Mouse (Mus musculus) ES-Bruce4 (cell line): ENCODE data around the gene AU022751. TPM values are rescaled to one million over a fixed set of nuclear protein-coding genes. Genes with fewer than 3 reads are reported as not detected.

Experiments
- polyA plus RNA-seq: library from polyadenylated mRNA; stranded (reverse); fragments of >200 nt; gene quantifications from 2 replicates; pipeline ENCODE4 v1.2.4, GENCODE M21; 2011; ENCODE audit warnings: low read depth; ENCODE audit not compliant: missing spikeins, insufficient read depth, insufficient read length

The AU022751 gene
- polyA plus RNA-seq, 1 experiment: 0.43 TPM

Other genes with a start within 250 kb of the AU022751 start
- gene Nudt11, start 36.0 kb downstream of the AU022751 start, polyA plus RNA-seq: 9.0 and 11.0 TPM in 2 replicates
- gene Nudt10, start 89.6 kb upstream of the AU022751 start, polyA plus RNA-seq: 1.4 and 2.2 TPM in 2 replicates
- not detected in 2 replicates for gene Bmp15, start 237.3 kb upstream of the AU022751 start, polyA plus RNA-seq